Mouse (Mus musculus): ENCODE results near the gene Arid3b.

GRCm38 (mm10) chr9:57782656-57783055 is 53.9 kb downstream of the Arid3b start:
- no peak for TF ChIP-seq CTCF (IDR thresholded peaks at IDR 0.05; ENCODE audit: control insufficient read depth, insufficient read depth, low read length)
- TF ChIP-seq POLR2A (IDR thresholded peaks at IDR 0.05; ENCODE audit: borderline replicate concordance, control insufficient read depth, low read depth, low read length) = no peak
